Comparison of ENCODE assay signal across 8 mouse cellular contexts in the genomic region with DNA sequence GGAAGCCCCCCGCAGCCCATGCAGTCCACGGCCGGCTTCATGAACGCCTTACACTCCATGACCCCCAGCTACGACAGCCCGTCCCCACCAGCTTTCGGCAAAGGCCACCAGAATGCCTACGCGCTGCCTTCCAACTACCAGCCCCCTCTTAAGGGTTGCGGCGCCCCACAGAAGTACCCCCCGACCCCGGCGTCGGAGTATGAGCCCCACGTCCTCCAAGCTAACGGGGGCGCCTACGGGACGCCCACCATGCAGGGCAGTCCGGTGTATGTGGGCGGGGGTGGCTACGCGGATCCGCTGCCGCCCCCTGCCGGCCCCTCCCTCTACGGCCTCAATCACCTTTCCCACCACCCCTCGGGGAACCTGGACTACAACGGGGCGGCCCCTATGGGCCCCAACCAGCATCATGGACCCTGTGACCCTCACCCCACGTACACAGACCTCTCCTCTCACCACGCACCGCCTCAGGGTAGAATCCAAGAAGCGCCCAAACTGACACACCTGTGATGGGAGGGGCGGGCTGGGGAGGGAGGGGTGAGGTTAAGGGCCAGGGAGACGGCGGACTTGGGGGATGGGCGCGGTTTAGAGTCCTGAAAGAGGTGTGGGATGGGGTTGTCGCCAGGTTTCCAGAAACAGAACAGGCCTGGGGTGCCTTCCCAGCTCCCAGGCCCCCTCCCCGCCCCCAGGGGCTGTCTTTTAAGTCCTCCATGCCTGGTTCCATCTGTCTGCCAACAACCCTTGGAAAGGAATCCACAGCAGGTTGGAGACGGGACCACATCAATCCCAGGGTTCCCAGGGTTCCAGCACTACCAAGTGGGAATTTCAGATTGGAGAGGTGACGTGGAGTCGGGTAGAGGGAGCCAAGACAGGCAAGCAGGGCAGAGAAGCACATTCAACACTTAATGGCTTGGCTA. TPM values are rescaled to one million over a fixed set of nuclear protein-coding genes. Genes with fewer than 3 reads are reported as not detected.
DNase-seq lines count a peak whose midpoint lies in the region; ATAC-seq lines count a peak whose summit lies in the region.
"Had no signal": no experiment of that assay in that cellular context is flagged by ENCODE, and none has a peak within 500 bp of the region (broad histone marks: within the 10 kb centered on the region; RNA-seq: fewer than 3 reads in every experiment).

No protein-coding gene starts in this region.

- WGBS in hindbrain, embryonic 13.5 days: 2% methylated on average over 45 of the region's 45 CpGs
- 4% methylated on average over 45 of the region's 45 CpGs for WGBS in limb, embryonic 12.5 days

- H3K27me3 ChIP-seq in hindbrain, embryonic 13.5 days: peaks cover 62% of the 10 kb centered on the region
- peaks cover 96% of the 10 kb centered on the region for H3K27me3 ChIP-seq in limb, embryonic 12.5 days

- peak overlapping the region; percentile 99 for H3K9ac ChIP-seq in hindbrain, embryonic 13.5 days
- H3K9ac ChIP-seq in limb, embryonic 12.5 days (replicated peaks): no peak overlapping the region; the same call in 1 of the 2 replicates

- peak overlapping the region; percentile 57 for H3K4me3 ChIP-seq in hindbrain, embryonic 13.5 days
- peak overlapping the region; percentile 29 for H3K4me3 ChIP-seq in limb, embryonic 12.5 days (replicated peaks)

- peaks cover 13% of the 10 kb centered on the region for H3K36me3 ChIP-seq in hindbrain, embryonic 13.5 days
- no peaks in the 10 kb centered on the region for H3K36me3 ChIP-seq in limb, embryonic 12.5 days

- peaks cover 77% of the 10 kb centered on the region for H3K4me1 ChIP-seq in hindbrain, embryonic 13.5 days (replicated peaks)
- H3K4me1 ChIP-seq in limb, embryonic 12.5 days (replicated peaks): peaks cover 28% of the 10 kb centered on the region

- DNase-seq in thymus, postnatal 4 days: peak; percentile 36
- no peak for DNase-seq in thymus, postnatal 36 days
- no peak for DNase-seq in layer of hippocampus, postnatal 36 days
- DNase-seq in cerebellum, postnatal 25 days: no peak
- no peak for DNase-seq in spleen, adult 18-20 months
- DNase-seq: gastrocnemius, postnatal 25 days had no signal

- no peak for ATAC-seq in hindbrain, embryonic 13.5 days (ENCODE audit: low FRiP score)
- no peak for ATAC-seq in limb, embryonic 12.5 days (ENCODE audit: insufficient number of reproducible peaks, insufficient read depth, low FRiP score, low TSS enrichment, low read depth)

- no peaks in the 10 kb centered on the region for H3K9me3 ChIP-seq in hindbrain, embryonic 13.5 days
- no peaks in the 10 kb centered on the region for H3K9me3 ChIP-seq in limb, embryonic 12.5 days

- H3K27ac ChIP-seq in hindbrain, embryonic 13.5 days: peak overlapping the region; percentile 100
- H3K27ac ChIP-seq in limb, embryonic 12.5 days: no peak overlapping the region

- peak overlapping the region; percentile 83 for H3K4me2 ChIP-seq in hindbrain, embryonic 13.5 days
- H3K4me2 ChIP-seq in limb, embryonic 12.5 days: peak overlapping the region; percentile 58

RNA-seq across cellular contexts. Expression of gene Hoxb2, which starts 4.2 kb away (rescaled TPM):
- polyA plus RNA-seq in hindbrain, embryonic 13.5 days (2015; fragmentation: Nextera tagmentation; extraction: Ambion mirVana): 38.6 and 47.2 TPM in 2 replicates
- polyA plus RNA-seq in limb, embryonic 12.5 days (2016; fragmentation: Nextera tagmentation; extraction: Ambion mirVana): 5.1 and 6.0 TPM in 2 replicates
- not detected for total RNA-seq in layer of hippocampus, postnatal 36 days (2021)

RNA-seq across cellular contexts. Expression of gene Hoxb1, which starts 19.4 kb away (rescaled TPM):
- 0.30 and 0.74 TPM in 2 replicates for polyA plus RNA-seq in hindbrain, embryonic 13.5 days (2015; fragmentation: Nextera tagmentation; extraction: Ambion mirVana)
- polyA plus RNA-seq in limb, embryonic 12.5 days (2016; fragmentation: Nextera tagmentation; extraction: Ambion mirVana): not detected in 2 replicates
- not detected for total RNA-seq in layer of hippocampus, postnatal 36 days (2021)
- total RNA-seq: gastrocnemius, postnatal 25 days had no signal

RNA-seq across cellular contexts. Expression of gene Hoxb3, which starts 23.0 kb away (rescaled TPM):
- 11.9 and 14.5 TPM in 2 replicates for polyA plus RNA-seq in hindbrain, embryonic 13.5 days (2015; fragmentation: Nextera tagmentation; extraction: Ambion mirVana)
- polyA plus RNA-seq in limb, embryonic 12.5 days (2016; fragmentation: Nextera tagmentation; extraction: Ambion mirVana): 0.55 and 0.68 TPM in 2 replicates
- total RNA-seq in layer of hippocampus, postnatal 36 days (2021): not detected

RNA-seq across cellular contexts. Expression of gene Hoxb4, which starts 28.1 kb away (rescaled TPM):
- 9.5 and 11.3 TPM in 2 replicates for polyA plus RNA-seq in hindbrain, embryonic 13.5 days (2015; fragmentation: Nextera tagmentation; extraction: Ambion mirVana)
- polyA plus RNA-seq in limb, embryonic 12.5 days (2016; fragmentation: Nextera tagmentation; extraction: Ambion mirVana): 0.56 and 0.73 TPM in 2 replicates
- not detected for total RNA-seq in layer of hippocampus, postnatal 36 days (2021)

RNA-seq across cellular contexts. Expression of gene Hoxb5, which starts 43.0 kb away (rescaled TPM):
- polyA plus RNA-seq in hindbrain, embryonic 13.5 days (2015; fragmentation: Nextera tagmentation; extraction: Ambion mirVana): 196 and 216 TPM in 2 replicates
- polyA plus RNA-seq in limb, embryonic 12.5 days (2016; fragmentation: Nextera tagmentation; extraction: Ambion mirVana): 0.83 and 2.1 TPM in 2 replicates
- total RNA-seq in layer of hippocampus, postnatal 36 days (2021): not detected
